Mouse (Mus musculus) liver, embryonic 11.5 days (tissue): Measurements from ENCODE around the gene Nrxn3. TPM values are rescaled to one million over a fixed set of nuclear protein-coding genes. Genes with fewer than 3 reads are reported as not detected.

Source experiments
- ATAC-seq: fragments of 200-750 bp; cut with Nextera tagmentation; replicated peaks from 2 replicates; pipeline ENCODE4 v1.8.0; 2017; ENCODE audit warnings: moderate number of reproducible peaks, mild to moderate bottlenecking, moderate TSS enrichment, moderate library complexity; ENCODE audit not compliant: low FRiP score
- DNase-seq: peaks from one replicate; pipeline ENCODE4 v3.0.0-alpha.2; 2017; ENCODE audit warnings: low spot score
- H3K27ac ChIP-seq: fragments of 300-500 bp; sonication (generic); 2 replicates; pipeline ENCODE4 v1.5.1; 2014; ENCODE audit warnings: mild to moderate bottlenecking, low read depth, low read length, control low read depth
- H3K27me3 ChIP-seq: fragments of 300-500 bp; sonication (generic); replicated peaks from 2 replicates; pipeline ENCODE4 v1.6.1; 2014; ENCODE audit warnings: low read length, mixed read lengths; ENCODE audit not compliant: control insufficient read depth, insufficient read depth
- H3K36me3 ChIP-seq: fragments of 300-500 bp; sonication (generic); 2 replicates; pipeline ENCODE4 v1.6.1; 2014; ENCODE audit warnings: mild to moderate bottlenecking, low read length, moderate library complexity, mixed read lengths; ENCODE audit not compliant: control insufficient read depth, insufficient read depth
- H3K4me1 ChIP-seq: fragments of 300-500 bp; sonication (generic); replicated peaks from 2 replicates; pipeline ENCODE4 v1.6.1; 2014; ENCODE audit warnings: low read length, mixed read lengths; ENCODE audit not compliant: control insufficient read depth, insufficient read depth
- H3K4me2 ChIP-seq: fragments of 300-500 bp; sonication (generic); 2 replicates; pipeline ENCODE4 v1.6.1; 2014; ENCODE audit warnings: mild to moderate bottlenecking, control low read depth, moderate library complexity
- H3K4me3 ChIP-seq: fragments of 300-500 bp; sonication (generic); 2 replicates; pipeline ENCODE4 v1.5.1; 2014; ENCODE audit warnings: low read depth, low read length, control low read depth
- H3K9ac ChIP-seq: fragments of 300-500 bp; sonication (generic); 2 replicates; pipeline ENCODE4 v1.6.1; 2014; ENCODE audit warnings: low read depth, low read length, control low read depth
- H3K9me3 ChIP-seq: fragments of 300-500 bp; sonication (generic); 2 replicates; pipeline ENCODE4 v1.6.1; 2016; ENCODE audit warnings: low read length, inconsistent platforms, mixed read lengths; ENCODE audit not compliant: control insufficient read depth
- WGBS: fragments of 180-500 bp; shearing (Covaris S2); extraction: QIAGEN DNeasy Blood & Tissue Kit; methylation state at CpG from one replicate; pipeline ENCODE4 v1.1.7; 2014; 5-methylcytosine and 5-hydroxymethylcytosine counted together
- polyA plus RNA-seq: library from polyadenylated mRNA; unstranded; fragments of >200 nt; fragmentation: Nextera tagmentation; extraction: Ambion mirVana; gene quantifications from 2 replicates; pipeline ENCODE4 v1.2.1, GENCODE M21; 2014

The Nrxn3 gene
- polyA plus RNA-seq, 1 experiment from 2014 or later, result 3.3 TPM

GRCm38 (mm10) chr12:89817072-89817773 lies 1094.5 kb downstream of the Nrxn3 start:
- ATAC-seq, result no peak
- 73% methylated on average over 9 of the region's 9 CpGs for WGBS
- DNase-seq, result no peak
- H3K9ac ChIP-seq, result no peak overlapping the region
- no peak overlapping the region for H3K4me2 ChIP-seq
- H3K4me1 ChIP-seq, result no peaks in the 10 kb centered on the region
- H3K27ac ChIP-seq, result no peak overlapping the region
- no peak overlapping the region for H3K4me3 ChIP-seq
- H3K9me3 ChIP-seq, result no peaks in the 10 kb centered on the region
- H3K27me3 ChIP-seq, result peaks cover 18% of the 10 kb centered on the region
- no peaks in the 10 kb centered on the region for H3K36me3 ChIP-seq

GRCm38 (mm10) chr12:89818200-89818599 lies 1095.5 kb downstream of the Nrxn3 start:
- Histone ChIP-seq H3K9me3 (no peaks in the 10 kb centered on the region), H3K36me3 (no peaks in the 10 kb centered on the region), H3K4me1 (no peaks in the 10 kb centered on the region), H3K4me2 (no peak overlapping the region), H3K4me3 (no peak overlapping the region), H3K27ac (no peak overlapping the region), H3K27me3 (peaks cover 10% of the 10 kb centered on the region), H3K9ac (no peak overlapping the region)
- no peak for ATAC-seq
- DNase-seq, result no peak
- 71% methylated on average over 2 of the region's 2 CpGs for WGBS

- Histone ChIP-seq H3K9ac (no peak overlapping the region), H3K9me3 (no peaks in the 10 kb centered on the region), H3K4me3 (no peak overlapping the region), H3K4me2 (no peak overlapping the region), H3K27ac (no peak overlapping the region), H3K4me1 (no peaks in the 10 kb centered on the region), H3K36me3 (no peaks in the 10 kb centered on the region), H3K27me3 (no peaks in the 10 kb centered on the region)
- no peak for ATAC-seq
- no peak for DNase-seq
- WGBS, result 64% methylated on average over 4 of the region's 4 CpGs
Observed at GRCm38 (mm10) chr12:89822141-89822540, 1099.5 kb downstream of the Nrxn3 start.

GRCm38 (mm10) chr12:89829927-89830326 lies 1107.3 kb downstream of the Nrxn3 start:
- Histone ChIP-seq H3K9me3 (no peaks in the 10 kb centered on the region), H3K36me3 (no peaks in the 10 kb centered on the region), H3K27ac (no peak overlapping the region), H3K4me2 (no peak overlapping the region), H3K9ac (no peak overlapping the region), H3K4me1 (no peaks in the 10 kb centered on the region), H3K27me3 (no peaks in the 10 kb centered on the region), H3K4me3 (no peak overlapping the region)
- ATAC-seq (no peak), DNase-seq (no peak)
- whole genome bisulfite sequencing, result 77% methylated on average over 2 of the region's 2 CpGs

- Histone ChIP-seq H3K36me3 (no peaks in the 10 kb centered on the region), H3K9ac (no peak overlapping the region), H3K27me3 (no peaks in the 10 kb centered on the region), H3K4me2 (no peak overlapping the region), H3K4me1 (no peaks in the 10 kb centered on the region), H3K4me3 (no peak overlapping the region), H3K9me3 (no peaks in the 10 kb centered on the region), H3K27ac (no peak overlapping the region)
- ATAC-seq (no peak), DNase-seq (no peak)
- WGBS, result 83% methylated on average over 5 of the region's 5 CpGs
Observed at GRCm38 (mm10) chr12:89830350-89830749, 1107.7 kb downstream of the Nrxn3 start.

GRCm38 (mm10) chr12:89831300-89831699 lies 1108.6 kb downstream of the Nrxn3 start:
- Histone ChIP-seq H3K4me3 (no peak overlapping the region), H3K4me2 (no peak overlapping the region), H3K9ac (no peak overlapping the region), H3K4me1 (no peaks in the 10 kb centered on the region), H3K36me3 (no peaks in the 10 kb centered on the region), H3K27me3 (no peaks in the 10 kb centered on the region), H3K27ac (no peak overlapping the region), H3K9me3 (no peaks in the 10 kb centered on the region)
- DNase-seq (no peak), ATAC-seq (no peak)
- 85% methylated on average over 6 of the region's 6 CpGs for WGBS

GRCm38 (mm10) chr12:89836271-89836670 lies 1113.6 kb downstream of the Nrxn3 start:
- Histone ChIP-seq H3K4me2 (no peak overlapping the region), H3K9me3 (no peaks in the 10 kb centered on the region), H3K4me1 (no peaks in the 10 kb centered on the region), H3K4me3 (no peak overlapping the region), H3K27ac (no peak overlapping the region), H3K27me3 (no peaks in the 10 kb centered on the region), H3K36me3 (no peaks in the 10 kb centered on the region), H3K9ac (no peak overlapping the region)
- ATAC-seq (no peak), DNase-seq (no peak)
- 42% methylated on average over 3 of the region's 3 CpGs for WGBS

- 79% methylated on average over 1 of the region's 1 CpGs for WGBS
- no peaks in the 10 kb centered on the region for H3K36me3 ChIP-seq
- H3K27ac ChIP-seq, result no peak overlapping the region
- H3K9ac ChIP-seq, result no peak overlapping the region
- H3K27me3 ChIP-seq, result no peaks in the 10 kb centered on the region
- no peaks in the 10 kb centered on the region for H3K9me3 ChIP-seq
- no peak overlapping the region for H3K4me2 ChIP-seq
- H3K4me1 ChIP-seq, result no peaks in the 10 kb centered on the region
- H3K4me3 ChIP-seq, result no peak overlapping the region
- DNase-seq, result no peak
- ATAC-seq, result no peak
Observed at GRCm38 (mm10) chr12:89842861-89843260, 1120.2 kb downstream of the Nrxn3 start.

GRCm38 (mm10) chr12:89848116-89848515 lies 1125.4 kb downstream of the Nrxn3 start:
- Histone ChIP-seq H3K36me3 (no peaks in the 10 kb centered on the region), H3K4me2 (no peak overlapping the region), H3K27me3 (no peaks in the 10 kb centered on the region), H3K4me1 (no peaks in the 10 kb centered on the region), H3K9me3 (no peaks in the 10 kb centered on the region), H3K27ac (no peak overlapping the region), H3K9ac (no peak overlapping the region), H3K4me3 (no peak overlapping the region)
- no peak for ATAC-seq
- DNase-seq, result no peak
- 51% methylated on average over 1 of the region's 1 CpGs for WGBS
